Mouse (Mus musculus) neural tube, embryonic 13.5 days (tissue): ENCODE results near the gene Tnfsf10. TPM values are rescaled to one million over a fixed set of nuclear protein-coding genes. Genes with fewer than 3 reads are reported as not detected.

Experiments used
- polyA plus RNA-seq: library from polyadenylated mRNA; unstranded; fragments of >200 nt; fragmentation: Nextera tagmentation; extraction: Ambion mirVana; gene quantifications from 2 replicates; pipeline ENCODE4 v1.2.1, GENCODE M21; 2015

Tnfsf10 gene
- polyA plus RNA-seq, 1 experiment from 2014 or later = not detected

Other genes with a start within 250 kb of the Tnfsf10 start
- gene Ect2, start 163.2 kb upstream of the Tnfsf10 start, polyA plus RNA-seq = 10.8 and 14.7 TPM in 2 replicates
- gene Nceh1, start 134.1 kb upstream of the Tnfsf10 start, polyA plus RNA-seq = 6.5 and 7.0 TPM in 2 replicates
- 0.92 and 0.94 TPM in 2 replicates for gene Ghsr, start 54.3 kb downstream of the Tnfsf10 start, polyA plus RNA-seq